Mouse (Mus musculus) limb, embryonic 12.5 days (tissue): ENCODE results near the gene Gm867. TPM values are rescaled to one million over a fixed set of nuclear protein-coding genes. Genes with fewer than 3 reads are reported as not detected.

Experiments used
- ATAC-seq: fragments of 200-750 bp; cut with Nextera tagmentation; 2 replicates; pipeline ENCODE4 v1.8.0; 2017; ENCODE audit warnings: low read depth, moderate TSS enrichment; ENCODE audit not compliant: insufficient number of reproducible peaks, insufficient read depth, low FRiP score, low TSS enrichment
- H3K27ac ChIP-seq: fragments of 300-500 bp; sonication (generic); 2 replicates; pipeline ENCODE4 v1.5.1; 2016; ENCODE audit warnings: mild to moderate bottlenecking, moderate library complexity
- H3K27me3 ChIP-seq: fragments of 300-500 bp; sonication (generic); 2 replicates; pipeline ENCODE4 v1.6.1; 2016; ENCODE audit warnings: mild to moderate bottlenecking, moderate library complexity
- H3K36me3 ChIP-seq: fragments of 300-500 bp; sonication (generic); 2 replicates; pipeline ENCODE4 v1.6.1; 2016; ENCODE audit warnings: mild to moderate bottlenecking, moderate library complexity
- H3K4me1 ChIP-seq: fragments of 300-500 bp; sonication (generic); replicated peaks from 2 replicates; pipeline ENCODE4 v1.6.1; 2016
- H3K4me2 ChIP-seq: fragments of 300-500 bp; sonication (generic); 2 replicates; pipeline ENCODE4 v1.6.1; 2016; ENCODE audit warnings: mild to moderate bottlenecking, moderate library complexity
- H3K4me3 ChIP-seq: fragments of 300-500 bp; sonication (generic); replicated peaks from 2 replicates; pipeline ENCODE4 v1.5.1; 2016; ENCODE audit warnings: mild to moderate bottlenecking
- H3K9ac ChIP-seq: fragments of 300-500 bp; sonication (generic); replicated peaks from 2 replicates; pipeline ENCODE4 v1.6.1; 2016; ENCODE audit warnings: mild to moderate bottlenecking, moderate library complexity
- H3K9me3 ChIP-seq: fragments of 300-500 bp; sonication (generic); 2 replicates; pipeline ENCODE4 v1.6.1; 2016; ENCODE audit warnings: mild to moderate bottlenecking, moderate library complexity
- WGBS: fragments of 180-500 bp; shearing (Covaris S2); methylation state at CpG from one replicate; pipeline ENCODE4 v1.1.7; 2016; 5-methylcytosine and 5-hydroxymethylcytosine counted together
- polyA plus RNA-seq: library from polyadenylated mRNA; unstranded; fragments of >200 nt; fragmentation: Nextera tagmentation; extraction: Ambion mirVana; gene quantifications from 2 replicates; pipeline ENCODE4 v1.2.1, GENCODE M21; 2016

Gene Gm867
- polyA plus RNA-seq, 1 experiment from 2014 or later, result 0.50 TPM

GRCm38 (mm10) chr10:75915557-75915956 lies 24.9 kb downstream of the Gm867 start:
- ATAC-seq, result no peak
- 75% methylated on average over 7 of the region's 7 CpGs for WGBS
- H3K4me2 ChIP-seq, result no peak overlapping the region
- no peak overlapping the region for H3K4me3 ChIP-seq
- no peaks in the 10 kb centered on the region for H3K27me3 ChIP-seq
- H3K9me3 ChIP-seq, result no peaks in the 10 kb centered on the region
- H3K4me1 ChIP-seq, result peaks cover 35% of the 10 kb centered on the region
- H3K27ac ChIP-seq, result no peak overlapping the region
- no peak overlapping the region for H3K9ac ChIP-seq
- H3K36me3 ChIP-seq, result peaks cover 75% of the 10 kb centered on the region

DNA sequence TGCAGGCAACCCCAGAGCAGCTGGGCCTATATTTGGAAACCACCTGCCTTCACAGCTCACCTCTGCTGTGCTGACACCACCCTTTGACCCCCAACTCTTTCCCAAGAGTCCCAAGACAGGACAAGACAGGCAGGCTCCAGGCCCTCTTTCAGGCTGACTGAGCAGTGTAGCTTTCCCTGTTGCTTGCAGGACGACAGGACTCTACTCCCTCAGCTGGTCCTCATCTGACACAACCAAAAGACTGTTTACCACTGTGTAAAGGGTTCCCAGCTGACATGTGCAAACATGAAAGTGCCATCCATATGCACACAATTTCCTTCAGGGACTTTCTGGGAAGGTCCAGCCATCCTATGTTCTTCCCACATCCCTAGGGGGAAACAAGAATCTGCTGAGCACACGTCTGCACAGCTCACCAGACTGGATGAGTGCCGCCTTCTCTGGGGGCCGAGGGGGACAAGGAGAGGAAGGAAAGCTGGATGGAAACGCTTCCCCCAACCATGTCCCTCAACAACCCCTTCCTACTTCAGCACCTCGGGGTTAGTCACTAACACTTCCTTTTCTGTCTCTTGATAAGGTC lies 27.4 kb downstream of the Gm867 start:
- Histone ChIP-seq H3K36me3 (peaks cover 82% of the 10 kb centered on the region), H3K4me1 (peaks cover 13% of the 10 kb centered on the region), H3K27ac (no peak overlapping the region), H3K9me3 (no peaks in the 10 kb centered on the region), H3K27me3 (no peaks in the 10 kb centered on the region), H3K4me2 (no peak overlapping the region), H3K9ac (no peak overlapping the region), H3K4me3 (no peak overlapping the region)
- ATAC-seq, result no peak
- 71% methylated on average over 6 of the region's 6 CpGs for WGBS

DNA sequence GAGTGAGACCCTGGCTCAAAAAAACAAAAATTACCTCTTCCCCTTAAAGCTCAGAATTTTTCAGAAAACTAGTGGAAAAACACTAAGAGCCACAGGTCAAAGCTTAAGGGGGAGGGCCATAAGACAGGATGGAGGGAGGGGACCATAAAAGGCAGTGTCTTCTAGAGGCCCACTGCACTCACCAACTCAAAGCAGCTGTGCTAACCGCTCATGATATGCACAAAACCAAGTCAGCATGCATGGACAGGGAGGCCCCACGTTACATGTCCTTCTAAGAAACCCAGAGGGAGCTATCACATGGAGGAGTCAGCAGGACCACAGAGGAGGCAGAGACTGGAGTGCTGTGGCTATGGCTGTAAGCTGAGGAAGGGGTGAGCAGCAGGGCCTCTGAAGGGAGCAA lies 29.8 kb downstream of the Gm867 start:
- Histone ChIP-seq H3K36me3 (peaks cover 88% of the 10 kb centered on the region), H3K4me2 (no peak overlapping the region), H3K9ac (no peak overlapping the region), H3K4me1 (no peaks in the 10 kb centered on the region), H3K4me3 (no peak overlapping the region), H3K9me3 (no peaks in the 10 kb centered on the region), H3K27ac (no peak overlapping the region), H3K27me3 (no peaks in the 10 kb centered on the region)
- WGBS, result 90% methylated on average over 2 of the region's 2 CpGs
- ATAC-seq, result no peak

DNA sequence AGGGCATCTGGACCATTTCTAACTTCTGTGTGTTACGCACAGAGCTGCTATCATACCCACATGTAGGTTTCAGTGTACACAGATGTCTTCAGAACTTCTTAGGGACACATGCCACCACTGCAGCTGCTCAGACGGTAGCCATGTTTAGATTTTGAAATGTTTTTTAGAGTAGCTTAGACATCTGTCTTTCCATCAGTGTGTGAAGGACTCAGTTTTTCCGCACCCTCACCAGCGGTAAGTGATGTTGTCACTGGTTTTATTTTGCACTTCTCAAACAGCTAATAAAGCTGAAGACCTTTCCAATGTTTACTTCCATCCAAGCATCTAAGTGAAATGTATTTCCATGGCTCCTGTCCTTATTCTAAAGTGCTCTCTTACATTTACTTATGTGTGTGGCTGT lies 33.6 kb downstream of the Gm867 start:
- Histone ChIP-seq H3K4me3 (no peak overlapping the region), H3K9ac (no peak overlapping the region), H3K36me3 (peaks cover 95% of the 10 kb centered on the region), H3K4me1 (no peaks in the 10 kb centered on the region), H3K27me3 (no peaks in the 10 kb centered on the region), H3K27ac (no peak overlapping the region), H3K9me3 (no peaks in the 10 kb centered on the region), H3K4me2 (no peak overlapping the region)
- ATAC-seq, result no peak
- 91% methylated on average over 4 of the region's 4 CpGs for whole genome bisulfite sequencing

DNA sequence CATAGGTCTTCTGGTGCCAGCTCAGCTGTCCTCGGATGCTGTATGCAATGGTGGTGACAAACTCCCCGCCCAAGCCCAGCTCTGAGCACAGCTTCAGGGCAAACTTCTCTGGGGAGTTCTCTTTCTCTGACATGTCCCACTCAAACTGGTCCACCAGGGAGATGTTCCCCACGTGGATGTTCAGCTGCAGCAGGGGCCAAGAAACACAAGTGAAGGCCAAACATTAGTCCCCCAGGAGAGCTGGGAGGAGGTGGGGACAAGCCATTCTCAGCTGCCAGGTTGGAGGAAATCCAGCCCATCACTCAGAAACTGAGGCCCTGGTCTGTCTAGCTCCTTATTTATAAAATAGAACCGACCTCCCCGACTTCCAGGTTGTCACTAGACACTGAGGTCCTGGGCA lies 36.1 kb downstream of the Gm867 start:
- no peak overlapping the region for H3K4me3 ChIP-seq
- H3K4me1 ChIP-seq, result no peaks in the 10 kb centered on the region
- H3K4me2 ChIP-seq, result no peak overlapping the region
- H3K36me3 ChIP-seq, result peaks cover 96% of the 10 kb centered on the region
- no peaks in the 10 kb centered on the region for H3K27me3 ChIP-seq
- 91% methylated on average over 5 of the region's 5 CpGs for WGBS
- no peak overlapping the region for H3K9ac ChIP-seq
- no peak for ATAC-seq
- H3K27ac ChIP-seq, result no peak overlapping the region
- no peaks in the 10 kb centered on the region for H3K9me3 ChIP-seq

DNA sequence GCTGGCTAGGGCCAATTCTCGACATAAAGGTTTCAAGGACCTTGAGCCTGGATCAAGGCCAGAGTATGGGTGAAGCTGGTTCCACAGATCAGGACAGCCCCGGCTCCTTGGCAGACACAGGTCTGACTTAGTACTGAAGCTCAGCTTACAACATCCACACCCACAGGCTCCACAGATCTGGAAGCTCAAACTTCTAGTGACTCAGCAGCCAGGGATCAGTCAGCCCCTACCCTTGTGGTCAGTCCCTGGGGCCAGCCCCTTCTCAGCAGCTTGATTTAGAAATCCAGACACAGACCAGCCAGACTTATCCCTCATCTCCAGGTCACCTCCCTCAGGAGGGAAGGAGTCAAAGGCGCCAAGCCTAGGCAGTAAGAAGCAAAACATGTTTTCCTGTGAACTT lies 41.6 kb downstream of the Gm867 start:
- Histone ChIP-seq H3K36me3 (peaks cover 97% of the 10 kb centered on the region), H3K27ac (no peak overlapping the region), H3K4me2 (no peak overlapping the region), H3K9ac (no peak overlapping the region), H3K4me1 (peaks cover 5% of the 10 kb centered on the region), H3K9me3 (no peaks in the 10 kb centered on the region), H3K27me3 (no peaks in the 10 kb centered on the region), H3K4me3 (no peak overlapping the region)
- 86% methylated on average over 3 of the region's 3 CpGs for WGBS
- ATAC-seq, result no peak

DNA sequence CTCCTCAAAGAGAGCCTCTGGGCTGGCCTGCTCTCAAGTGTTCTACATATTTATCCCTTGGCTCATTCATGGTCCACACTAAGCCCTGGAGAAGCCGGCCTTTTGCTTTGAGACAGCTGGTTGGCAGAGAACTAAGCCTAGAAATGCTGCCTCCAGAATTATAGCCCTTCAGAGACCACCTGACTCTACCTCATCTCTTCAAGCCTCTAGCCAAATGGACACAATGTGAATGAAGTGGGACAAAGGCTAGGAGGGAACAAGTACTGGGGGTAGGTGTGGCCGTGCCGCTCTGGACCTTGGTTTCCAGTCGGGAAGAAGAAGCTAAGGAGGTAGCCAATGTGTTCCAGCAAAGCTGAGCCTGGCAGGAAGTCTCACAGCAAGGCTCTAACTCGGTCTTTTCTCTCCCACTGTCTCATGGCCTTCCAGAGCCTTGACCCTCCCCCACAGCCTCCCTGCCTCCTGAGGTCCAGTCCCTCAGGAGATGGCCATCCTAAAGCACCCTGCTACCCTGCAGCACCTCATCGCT lies 42.4 kb downstream of the Gm867 start:
- 76% methylated on average over 6 of the region's 6 CpGs for WGBS

GRCm38 (mm10) chr10:75897373-75897772 lies 43.1 kb downstream of the Gm867 start:
- no peak overlapping the region for H3K4me2 ChIP-seq
- H3K4me3 ChIP-seq, result no peak overlapping the region
- H3K27ac ChIP-seq, result no peak overlapping the region
- no peaks in the 10 kb centered on the region for H3K9me3 ChIP-seq
- no peaks in the 10 kb centered on the region for H3K27me3 ChIP-seq
- no peak for ATAC-seq
- peaks cover 11% of the 10 kb centered on the region for H3K4me1 ChIP-seq
- no peak overlapping the region for H3K9ac ChIP-seq
- WGBS, result 45% methylated on average over 6 of the region's 6 CpGs
- peaks cover 86% of the 10 kb centered on the region for H3K36me3 ChIP-seq

More for the DNA sequence above, 42.4 kb downstream of the Gm867 start:
- H3K4me3 ChIP-seq, result no peak overlapping the region
- no peaks in the 10 kb centered on the region for H3K9me3 ChIP-seq
- H3K27me3 ChIP-seq, result no peaks in the 10 kb centered on the region
- ATAC-seq, result no peak
- no peak overlapping the region for H3K4me2 ChIP-seq
- H3K9ac ChIP-seq, result no peak overlapping the region
- no peak overlapping the region for H3K27ac ChIP-seq
- peaks cover 11% of the 10 kb centered on the region for H3K4me1 ChIP-seq
- peaks cover 93% of the 10 kb centered on the region for H3K36me3 ChIP-seq

- H3K36me3 ChIP-seq, result peaks cover 74% of the 10 kb centered on the region
- H3K27me3 ChIP-seq, result no peaks in the 10 kb centered on the region
- ATAC-seq, result no peak
- no peaks in the 10 kb centered on the region for H3K9me3 ChIP-seq
- no peak overlapping the region for H3K27ac ChIP-seq
- no peak overlapping the region for H3K4me3 ChIP-seq
- H3K4me2 ChIP-seq, result no peak overlapping the region
- H3K4me1 ChIP-seq, result peaks cover 11% of the 10 kb centered on the region
- WGBS, result 97% methylated on average over 1 of the region's 1 CpGs
- no peak overlapping the region for H3K9ac ChIP-seq
Observed at GRCm38 (mm10) chr10:75896208-75896607, 44.3 kb downstream of the Gm867 start.

GRCm38 (mm10) chr10:75895730-75896129 lies 44.7 kb downstream of the Gm867 start:
- H3K9ac ChIP-seq, result no peak overlapping the region
- H3K27me3 ChIP-seq, result no peaks in the 10 kb centered on the region
- H3K27ac ChIP-seq, result no peak overlapping the region
- H3K36me3 ChIP-seq, result peaks cover 69% of the 10 kb centered on the region
- ATAC-seq, result no peak
- no peak overlapping the region for H3K4me3 ChIP-seq
- 95% methylated on average over 5 of the region's 5 CpGs for WGBS
- H3K4me2 ChIP-seq, result no peak overlapping the region
- H3K9me3 ChIP-seq, result no peaks in the 10 kb centered on the region
- peaks cover 11% of the 10 kb centered on the region for H3K4me1 ChIP-seq

- no peak for ATAC-seq
- Histone ChIP-seq H3K36me3 (peaks cover 60% of the 10 kb centered on the region), H3K4me1 (peaks cover 13% of the 10 kb centered on the region), H3K4me3 (no peak overlapping the region), H3K27ac (no peak overlapping the region), H3K27me3 (no peaks in the 10 kb centered on the region), H3K4me2 (no peak overlapping the region), H3K9me3 (no peaks in the 10 kb centered on the region), H3K9ac (no peak overlapping the region)
- 62% methylated on average over 6 of the region's 6 CpGs for WGBS
Observed at GRCm38 (mm10) chr10:75894601-75895000, 45.9 kb downstream of the Gm867 start.

- Histone ChIP-seq H3K36me3 (peaks cover 46% of the 10 kb centered on the region), H3K4me2 (peak within 1 kb of the TSS; percentile 91), H3K27ac (peak within 1 kb of the TSS; percentile 66), H3K27me3 (no peaks in the 10 kb centered on the region), H3K9me3 (no peaks in the 10 kb centered on the region), H3K4me1 (peaks cover 20% of the 10 kb centered on the region), H3K9ac (peak within 1 kb of the TSS; percentile 52), H3K4me3 (peak within 1 kb of the TSS; percentile 45)
- ATAC-seq, result peak; percentile 99
- 1% methylated on average over 51 of the region's 51 CpGs for WGBS
Observed at GRCm38 (mm10) chr10:75893089-75893750, 47.3 kb downstream of the Gm867 start, which contains the start of gene Derl3. TSS of gene Derl3 (plus strand) at chr10:75893413.
